33 mouse cellular contexts compared by ENCODE assay signal in genomic region chr13:24849318-24849717, GRCm38 (mm10). TPM values are rescaled to one million over a fixed set of nuclear protein-coding genes. Genes with fewer than 3 reads are reported as not detected.
A peak's percentile ranks its signal among the peaks of the same experiment; 100 is the strongest.
DNase-seq lines count a peak whose midpoint lies in the region; ATAC-seq lines count a peak whose summit lies in the region.
"Had no signal": no experiment of that assay in that cellular context is flagged by ENCODE, and none has a peak within 500 bp of the region (broad histone marks: within the 10 kb centered on the region; RNA-seq: fewer than 3 reads in every experiment).

No protein-coding gene starts in this region.

- H3K4me2 ChIP-seq in kidney, embryonic 16.5 days (replicated peaks; ENCODE audit: low read depth, low read length), result no peak overlapping the region
- H3K4me2 ChIP-seq in intestine, embryonic 14.5 days (ENCODE audit: low read length), result no peak overlapping the region
- no peak overlapping the region for H3K4me2 ChIP-seq in stomach, embryonic 16.5 days (ENCODE audit: low read depth, low read length)
- H3K4me2 ChIP-seq in midbrain, embryonic 13.5 days (replicated peaks), result no peak overlapping the region
- H3K4me2 ChIP-seq: embryonic facial prominence, embryonic 15.5 days; forebrain, embryonic 13.5 days; heart, embryonic 12.5 days; hindbrain, embryonic 14.5 days; midbrain, embryonic 15.5 days; neural tube, embryonic 15.5 days; stomach, embryonic 15.5 days had no signal

- H3K4me1 ChIP-seq in kidney, embryonic 16.5 days (ENCODE audit: insufficient read depth, low read length), result peaks cover 6% of the 10 kb centered on the region
- H3K4me1 ChIP-seq in intestine, embryonic 14.5 days (replicated peaks; ENCODE audit: control insufficient read depth, insufficient read depth, low read length), result no peaks in the 10 kb centered on the region; the same call in 1 of the 2 replicates
- no peaks in the 10 kb centered on the region; the same call in 1 of the 2 replicates for H3K4me1 ChIP-seq in stomach, embryonic 16.5 days (ENCODE audit: control insufficient read depth, insufficient read depth, low read length)
- H3K4me1 ChIP-seq in midbrain, embryonic 13.5 days (replicated peaks), result peaks cover 18% of the 10 kb centered on the region

- no peak overlapping the region for H3K4me3 ChIP-seq in kidney, embryonic 16.5 days (ENCODE audit: low read length)
- H3K4me3 ChIP-seq in intestine, embryonic 14.5 days (ENCODE audit: low read depth, low read length), result no peak overlapping the region
- H3K4me3 ChIP-seq in stomach, embryonic 16.5 days (replicated peaks; ENCODE audit: low read length), result no peak overlapping the region
- H3K4me3 ChIP-seq in midbrain, embryonic 13.5 days (replicated peaks), result no peak overlapping the region
- H3K4me3 ChIP-seq: embryonic facial prominence, embryonic 15.5 days; forebrain, embryonic 13.5 days; heart, adult 2 months; heart, embryonic 12.5 days; midbrain, embryonic 15.5 days; neural tube, embryonic 15.5 days; stomach, embryonic 15.5 days had no signal

- H3K27ac ChIP-seq in kidney, embryonic 16.5 days (ENCODE audit: low read length), result no peak overlapping the region
- no peak overlapping the region for H3K27ac ChIP-seq in intestine, embryonic 14.5 days (ENCODE audit: low read depth)
- peak overlapping the region; percentile 37; the same call in 1 of the 2 replicates for H3K27ac ChIP-seq in stomach, embryonic 16.5 days (ENCODE audit: low read length)
- H3K27ac ChIP-seq in midbrain, embryonic 13.5 days, result no peak overlapping the region
- H3K27ac ChIP-seq: embryonic facial prominence, embryonic 15.5 days; forebrain, embryonic 13.5 days; heart, adult 2 months; hindbrain, embryonic 14.5 days; liver, embryonic 14.5 days; midbrain, embryonic 15.5 days; neural tube, embryonic 15.5 days; stomach, embryonic 15.5 days had no signal

- no peak overlapping the region for H3K9ac ChIP-seq in kidney, embryonic 16.5 days (replicated peaks; ENCODE audit: low read length)
- H3K9ac ChIP-seq in intestine, embryonic 14.5 days (ENCODE audit: low read length), result no peak overlapping the region
- no peak overlapping the region for H3K9ac ChIP-seq in stomach, embryonic 16.5 days (ENCODE audit: low read length)
- no peak overlapping the region for H3K9ac ChIP-seq in midbrain, embryonic 13.5 days (replicated peaks)
- H3K9ac ChIP-seq: embryonic facial prominence, embryonic 15.5 days; forebrain, embryonic 13.5 days; heart, embryonic 12.5 days; hindbrain, embryonic 14.5 days; liver, embryonic 14.5 days; midbrain, embryonic 15.5 days; neural tube, embryonic 15.5 days; stomach, embryonic 15.5 days had no signal

- 78% methylated on average over 4 of the region's 4 CpGs for WGBS in kidney, embryonic 16.5 days
- WGBS in intestine, embryonic 14.5 days, result 65% methylated on average over 4 of the region's 4 CpGs
- WGBS in stomach, embryonic 16.5 days, result 68% methylated on average over 4 of the region's 4 CpGs
- 90% methylated on average over 4 of the region's 4 CpGs for WGBS in midbrain, embryonic 13.5 days

- H3K9me3 ChIP-seq in kidney, embryonic 16.5 days (ENCODE audit: low read length), result no peaks in the 10 kb centered on the region
- H3K9me3 ChIP-seq in intestine, embryonic 14.5 days (ENCODE audit: control insufficient read depth, low read length), result no peaks in the 10 kb centered on the region
- no peaks in the 10 kb centered on the region for H3K9me3 ChIP-seq in stomach, embryonic 16.5 days (replicated peaks; ENCODE audit: control insufficient read depth, low read length)
- H3K9me3 ChIP-seq in midbrain, embryonic 13.5 days, result no peaks in the 10 kb centered on the region
- H3K9me3 ChIP-seq: embryonic facial prominence, embryonic 15.5 days; forebrain, embryonic 13.5 days; heart, embryonic 12.5 days; midbrain, embryonic 15.5 days; neural tube, embryonic 15.5 days; stomach, embryonic 15.5 days had no signal

- no peaks in the 10 kb centered on the region for H3K36me3 ChIP-seq in kidney, embryonic 16.5 days (ENCODE audit: insufficient read depth, low read length)
- no peaks in the 10 kb centered on the region for H3K36me3 ChIP-seq in intestine, embryonic 14.5 days (ENCODE audit: control insufficient read depth, insufficient read depth, low read length)
- H3K36me3 ChIP-seq in stomach, embryonic 16.5 days (ENCODE audit: control insufficient read depth, insufficient read depth, low read length), result no peaks in the 10 kb centered on the region
- no peaks in the 10 kb centered on the region for H3K36me3 ChIP-seq in midbrain, embryonic 13.5 days
- H3K36me3 ChIP-seq: embryonic facial prominence, embryonic 15.5 days; heart, embryonic 12.5 days; midbrain, embryonic 15.5 days; neural tube, embryonic 15.5 days; stomach, embryonic 15.5 days had no signal

- peak; percentile 55 for DNase-seq in heart, adult 11 months
- no peak for DNase-seq in heart, postnatal 4 days
- DNase-seq in kidney, postnatal 14 days, result peak; percentile 20
- no peak for DNase-seq in intestine, embryonic 14.5 days (ENCODE audit: low spot score)
- DNase-seq in layer of hippocampus, postnatal 36 days, result no peak
- DNase-seq: adrenal gland, postnatal 36 days; cerebellum, adult 18-20 months; cerebellum, postnatal 10 days; gastrocnemius, postnatal 25 days; heart, adult 2 months; left cerebral cortex, postnatal 4 days; liver; lung, adult 2 months; lung, postnatal 14 days; retina, postnatal 1 day; right cerebral cortex, postnatal 14 days; thymus, adult 18-20 months; thymus, postnatal 25 days had no signal

- peaks cover 3% of the 10 kb centered on the region; the same call in 1 of the 2 replicates for H3K27me3 ChIP-seq in kidney, embryonic 16.5 days (ENCODE audit: insufficient read depth, low read length)
- H3K27me3 ChIP-seq in intestine, embryonic 14.5 days (replicated peaks; ENCODE audit: control insufficient read depth, insufficient read depth, low read length), result no peaks in the 10 kb centered on the region
- no peaks in the 10 kb centered on the region for H3K27me3 ChIP-seq in stomach, embryonic 16.5 days (ENCODE audit: control insufficient read depth, insufficient read depth, low read length)
- no peaks in the 10 kb centered on the region for H3K27me3 ChIP-seq in midbrain, embryonic 13.5 days
- H3K27me3 ChIP-seq: embryonic facial prominence, embryonic 15.5 days; forebrain, embryonic 13.5 days; heart, embryonic 12.5 days; midbrain, embryonic 15.5 days; neural tube, embryonic 15.5 days; stomach, embryonic 15.5 days had no signal

- no peak for ATAC-seq in kidney, embryonic 16.5 days (ENCODE audit: low FRiP score, low TSS enrichment)
- ATAC-seq in intestine, embryonic 14.5 days (replicated peaks; ENCODE audit: low FRiP score, low TSS enrichment, low read depth), result 0 out of 2 replicates have a peak, but pooled peaks have one; percentile 52
- ATAC-seq in stomach, embryonic 16.5 days (ENCODE audit: insufficient read depth, low FRiP score), result peak; percentile 62
- no peak for ATAC-seq in midbrain, embryonic 13.5 days
- ATAC-seq: CD4-positive, CD25-positive, alpha-beta regulatory T cell, adult 4 months; forebrain, embryonic 13.5 days; midbrain, embryonic 15.5 days had no signal

RNA-seq across cellular contexts. Expression of gene D130043K22Rik, which starts 4.4 kb away (rescaled TPM):
- under 1 TPM in 1 of 2 experiments, not detected in 1; 0.05 TPM for total RNA-seq in heart, postnatal 4 days (2021)
- polyA plus RNA-seq in kidney, embryonic 16.5 days (2015; fragmentation: Nextera tagmentation; extraction: Ambion mirVana), result 0.76 and 1.4 TPM in 2 replicates
- 0.74 and 0.98 TPM in 2 replicates for polyA plus RNA-seq in intestine, embryonic 14.5 days (2014; fragmentation: Nextera tagmentation; extraction: Ambion mirVana)
- 0.50 and 0.63 TPM in 2 replicates for polyA plus RNA-seq in stomach, embryonic 16.5 days (2015; fragmentation: Nextera tagmentation; extraction: Ambion mirVana)
- 10 to 100 TPM; 26.8 to 28.0 TPM for total RNA-seq in layer of hippocampus, postnatal 36 days (2021)
- polyA plus RNA-seq in midbrain, embryonic 13.5 days (2015; fragmentation: Nextera tagmentation; extraction: Ambion mirVana), result 2.6 and 2.7 TPM in 2 replicates
- total RNA-seq: gastrocnemius, adult 18-20 months; gastrocnemius, postnatal 25 days; hematopoietic stem cell, adult 5-6 weeks had no signal
- polyA plus RNA-seq: heart, postnatal 0 days had no signal

RNA-seq across cellular contexts. Expression of gene Tdp2, which starts 17.8 kb away (rescaled TPM):
- total RNA-seq in heart, postnatal 4 days (2021), result 10 to 100 TPM; 16.9 to 21.0 TPM
- 62.1 and 62.5 TPM in 2 replicates for polyA plus RNA-seq in kidney, embryonic 16.5 days (2015; fragmentation: Nextera tagmentation; extraction: Ambion mirVana)
- polyA plus RNA-seq in intestine, embryonic 14.5 days (2014; fragmentation: Nextera tagmentation; extraction: Ambion mirVana), result 58.9 and 61.1 TPM in 2 replicates
- polyA plus RNA-seq in stomach, embryonic 16.5 days (2015; fragmentation: Nextera tagmentation; extraction: Ambion mirVana), result 39.5 and 42.2 TPM in 2 replicates
- 10 to 100 TPM; 20.9 to 23.7 TPM for total RNA-seq in layer of hippocampus, postnatal 36 days (2021)
- 42.7 and 45.7 TPM in 2 replicates for polyA plus RNA-seq in midbrain, embryonic 13.5 days (2015; fragmentation: Nextera tagmentation; extraction: Ambion mirVana)

RNA-seq across cellular contexts. Expression of gene Acot13, which starts 18.0 kb away (rescaled TPM):
- 100 to 1,000 TPM; 233 to 245 TPM for total RNA-seq in heart, postnatal 4 days (2021)
- 112 and 121 TPM in 2 replicates for polyA plus RNA-seq in kidney, embryonic 16.5 days (2015; fragmentation: Nextera tagmentation; extraction: Ambion mirVana)
- polyA plus RNA-seq in intestine, embryonic 14.5 days (2014; fragmentation: Nextera tagmentation; extraction: Ambion mirVana), result 103 and 118 TPM in 2 replicates
- polyA plus RNA-seq in stomach, embryonic 16.5 days (2015; fragmentation: Nextera tagmentation; extraction: Ambion mirVana), result 91.6 and 93.4 TPM in 2 replicates
- 100 to 1,000 TPM; 109 to 111 TPM for total RNA-seq in layer of hippocampus, postnatal 36 days (2021)
- 45.6 and 46.3 TPM in 2 replicates for polyA plus RNA-seq in midbrain, embryonic 13.5 days (2015; fragmentation: Nextera tagmentation; extraction: Ambion mirVana)

RNA-seq across cellular contexts. Expression of gene BC005537, which starts 47.9 kb away (rescaled TPM):
- 100 to 1,000 TPM; 156 to 166 TPM for total RNA-seq in heart, postnatal 4 days (2021)
- polyA plus RNA-seq in kidney, embryonic 16.5 days (2015; fragmentation: Nextera tagmentation; extraction: Ambion mirVana), result 14.2 and 17.1 TPM in 2 replicates
- 25.6 and 27.0 TPM in 2 replicates for polyA plus RNA-seq in intestine, embryonic 14.5 days (2014; fragmentation: Nextera tagmentation; extraction: Ambion mirVana)
- polyA plus RNA-seq in stomach, embryonic 16.5 days (2015; fragmentation: Nextera tagmentation; extraction: Ambion mirVana), result 14.1 and 15.2 TPM in 2 replicates
- 100 to 1,000 TPM; 162 to 176 TPM for total RNA-seq in layer of hippocampus, postnatal 36 days (2021)
- polyA plus RNA-seq in midbrain, embryonic 13.5 days (2015; fragmentation: Nextera tagmentation; extraction: Ambion mirVana), result 24.0 and 27.3 TPM in 2 replicates

Comparison
In these comparisons a context has a peak if more than half of its experiments do, and no peak if none do; other contexts are left out.
1. DNase-seq: peak in heart, adult 11 months (single experiment) and kidney, postnatal 14 days (single experiment); none in heart, postnatal 4 days (single experiment), intestine, embryonic 14.5 days (single experiment) and layer of hippocampus, postnatal 36 days (0 of 2).
2. ATAC-seq: peak in intestine, embryonic 14.5 days (single experiment) and stomach, embryonic 16.5 days (single experiment); none in kidney, embryonic 16.5 days (single experiment) and midbrain, embryonic 13.5 days (single experiment).